Mouse (Mus musculus) MEL (cell line): ENCODE results near the gene Ift81. TPM values are rescaled to one million over a fixed set of nuclear protein-coding genes. Genes with fewer than 3 reads are reported as not detected.

Experiments used
- DNase-seq: peaks from one replicate; pipeline ENCODE4 v3.0.0; 2011; ENCODE audit warnings: low read depth, low spot score
- H3K27ac ChIP-seq: 2 replicates; pipeline ENCODE4 v1.5.1; 2012; ENCODE audit warnings: low read depth, mild to moderate bottlenecking, control low read depth, low read length, moderate library complexity; ENCODE audit not compliant: control insufficient read depth
- H3K27me3 ChIP-seq, 2 experiments: fragments of 150-350 bp in 1 of 2; sonication (generic) in 1 of 2; 2 replicates each; pipeline ENCODE4 v1.6.1; 2012; ENCODE audit warnings: low read length in 2 of 2, mild to moderate bottlenecking in 2 of 2, improper control_type of control experiment in 1 of 2, moderate library complexity in 1 of 2; ENCODE audit not compliant: insufficient read depth in 2 of 2, control insufficient read depth in 1 of 2
- H3K36me3 ChIP-seq, 2 experiments: 2 replicates each; pipeline ENCODE4 v1.6.1; 2012 to 2014; ENCODE audit warnings: low read length in 2 of 2, improper control_type of control experiment in 1 of 2, inconsistent platforms in 1 of 2, mild to moderate bottlenecking in 1 of 2; ENCODE audit not compliant: insufficient read depth in 2 of 2, control insufficient read depth in 1 of 2
- H3K4me1 ChIP-seq, 2 experiments: fragments of 150-350 bp in 1 of 2; sonication (generic) in 1 of 2; 2 replicates each; pipeline ENCODE4 v1.6.1; 2012; ENCODE audit warnings: low read length in 2 of 2, improper control_type of control experiment in 1 of 2, mild to moderate bottlenecking in 1 of 2; ENCODE audit not compliant: insufficient read depth in 2 of 2, control insufficient read depth in 1 of 2
- H3K4me3 ChIP-seq, 2 experiments: fragments of 150-350 bp in 1 of 2; sonication (generic) in 1 of 2; 2 replicates each; pipeline ENCODE4 v1.5.1; 2012; ENCODE audit warnings: low read depth in 2 of 2, low read length in 2 of 2, mild to moderate bottlenecking in 2 of 2, moderate library complexity in 2 of 2, control low read depth in 1 of 2, improper control_type of control experiment in 1 of 2; ENCODE audit not compliant: control insufficient read depth in 1 of 2, insufficient read depth in 1 of 2
- H3K79me2 ChIP-seq: 2 replicates; pipeline ENCODE4 v1.6.1; 2012; ENCODE audit warnings: mild to moderate bottlenecking, low read length, moderate library complexity; ENCODE audit not compliant: control insufficient read depth, poor library complexity, insufficient read depth
- H3K9ac ChIP-seq: 2 replicates; pipeline ENCODE4 v1.6.1; 2012; ENCODE audit warnings: low read depth, mild to moderate bottlenecking, control low read depth, low read length, moderate library complexity; ENCODE audit not compliant: control insufficient read depth, poor library complexity, severe bottlenecking
- H3K9me3 ChIP-seq: fragments of 150-350 bp; sonication (generic); replicated peaks from 2 replicates; pipeline ENCODE4 v1.6.1; 2012; ENCODE audit warnings: mild to moderate bottlenecking, low read length, improper control_type of control experiment, moderate library complexity; ENCODE audit not compliant: insufficient read depth
- CHD1 ChIP-seq: IDR thresholded peaks from 2 replicates; pipeline ENCODE4 v1.6.1; 2012; ENCODE audit warnings: low read depth, mild to moderate bottlenecking, inconsistent platforms, low read length, improper control_type of control experiment
- CHD2 ChIP-seq: IDR thresholded peaks from 2 replicates; pipeline ENCODE4 v1.6.1; 2011; ENCODE audit warnings: low read length, improper control_type of control experiment
- CTCF ChIP-seq, 3 experiments: IDR thresholded peaks in 2 of 3; conservative IDR thresholded peaks in 1 of 3; 2 replicates each; pipeline ENCODE4 v1.5.1; 2011 to 2012; ENCODE audit warnings: low read length in 3 of 3, low read depth in 2 of 3, mild to moderate bottlenecking in 2 of 3, improper control_type of control experiment in 1 of 3, inconsistent platforms in 1 of 3, mixed read lengths in 1 of 3, moderate library complexity in 1 of 3; ENCODE audit not compliant: control insufficient read depth in 1 of 3, insufficient read depth in 1 of 3, poor library complexity in 1 of 3, severe bottlenecking in 1 of 3
- E2F4 ChIP-seq: IDR thresholded peaks from 2 replicates; pipeline ENCODE4 v1.6.1; 2011; ENCODE audit warnings: low read depth, low read length, improper control_type of control experiment, borderline replicate concordance
- ELF1 ChIP-seq: IDR thresholded peaks from 2 replicates; pipeline ENCODE4 v1.6.1; 2014; ENCODE audit warnings: low read depth, mild to moderate bottlenecking, inconsistent platforms, low read length, improper control_type of control experiment, moderate library complexity
- EP300 ChIP-seq, 2 experiments: IDR thresholded peaks; 2 replicates each; pipeline ENCODE4 v1.6.1; 2011; ENCODE audit warnings: improper control_type of control experiment in 2 of 2, low read length in 2 of 2, low read depth in 1 of 2, mild to moderate bottlenecking in 1 of 2
- JUND ChIP-seq: IDR thresholded peaks from 2 replicates; pipeline ENCODE4 v1.6.1; 2011; ENCODE audit warnings: low read depth, mild to moderate bottlenecking, improper control_type of control experiment, low read length
- KAT2A ChIP-seq: conservative IDR thresholded peaks from 2 replicates; pipeline ENCODE4 v1.6.1; 2012; ENCODE audit warnings: low read depth, low read length, improper control_type of control experiment, inconsistent platforms
- MAFK ChIP-seq: IDR thresholded peaks from 2 replicates; pipeline ENCODE4 v1.6.1; 2011; ENCODE audit warnings: low read depth, mild to moderate bottlenecking, low read length, improper control_type of control experiment, borderline replicate concordance
- MEF2A ChIP-seq: IDR thresholded peaks from 2 replicates; pipeline ENCODE4 v1.6.1; 2014; ENCODE audit warnings: low read depth, mild to moderate bottlenecking, inconsistent platforms, low read length, improper control_type of control experiment; ENCODE audit not compliant: poor library complexity, insufficient replicate concordance, severe bottlenecking; ENCODE audit errors: extremely low read depth
- MXI1 ChIP-seq: IDR thresholded peaks from 2 replicates; pipeline ENCODE4 v1.6.1; 2011; ENCODE audit warnings: mild to moderate bottlenecking, low read depth, low read length, improper control_type of control experiment
- MYB ChIP-seq: IDR thresholded peaks from 2 replicates; pipeline ENCODE4 v1.6.1; 2011; ENCODE audit warnings: mild to moderate bottlenecking, low read depth, low read length, improper control_type of control experiment
- MYC ChIP-seq: IDR thresholded peaks from 2 replicates; pipeline ENCODE4 v1.6.1; 2011; ENCODE audit warnings: low read depth, mild to moderate bottlenecking, low read length, improper control_type of control experiment, moderate library complexity
- NRF1 ChIP-seq: IDR thresholded peaks from 2 replicates; pipeline ENCODE4 v1.6.1; 2014; ENCODE audit warnings: low read depth, mild to moderate bottlenecking, inconsistent platforms, low read length, improper control_type of control experiment, moderate library complexity; ENCODE audit not compliant: poor library complexity, insufficient read depth, severe bottlenecking
- RCOR1 ChIP-seq: IDR thresholded peaks from 2 replicates; pipeline ENCODE4 v1.6.1; 2012; ENCODE audit warnings: low read depth, mild to moderate bottlenecking, inconsistent platforms, low read length, improper control_type of control experiment
- TAL1 ChIP-seq: IDR thresholded peaks from 2 replicates; pipeline ENCODE4 v1.6.1; 2012; ENCODE audit warnings: mild to moderate bottlenecking, inconsistent platforms, low read length, moderate library complexity, mixed read lengths
- TBP ChIP-seq: IDR thresholded peaks from 2 replicates; pipeline ENCODE4 v1.8.0; 2011; ENCODE audit warnings: low read depth, low read length, improper control_type of control experiment
- UBTF ChIP-seq: IDR thresholded peaks from 2 replicates; pipeline ENCODE4 v1.6.1; 2012; ENCODE audit warnings: low read depth, mild to moderate bottlenecking, inconsistent platforms, low read length, improper control_type of control experiment, moderate library complexity, borderline replicate concordance; ENCODE audit not compliant: insufficient read depth
- USF1 ChIP-seq: IDR thresholded peaks from 2 replicates; pipeline ENCODE4 v1.6.1; 2014; ENCODE audit warnings: low read depth, mild to moderate bottlenecking, inconsistent platforms, low read length, improper control_type of control experiment, moderate library complexity
- ZC3H11A ChIP-seq: IDR thresholded peaks from 2 replicates; pipeline ENCODE4 v1.6.1; 2012; ENCODE audit warnings: low read depth, mild to moderate bottlenecking, inconsistent platforms, low read length, improper control_type of control experiment
- ZNF384 ChIP-seq: IDR thresholded peaks from 2 replicates; pipeline ENCODE4 v1.6.1; 2012; ENCODE audit warnings: low read depth, mild to moderate bottlenecking, inconsistent platforms, low read length, improper control_type of control experiment
- polyA plus RNA-seq, 2 experiments: library from polyadenylated mRNA; stranded (reverse) in 1 of 2; unstranded in 1 of 2; fragments of >175 nt in 1 of 2; fragments of >200 nt in 1 of 2; gene quantifications; 2 replicates each; pipeline versions ENCODE4 v1.2.1 to v1.2.4; 2012; ENCODE audit warnings: low replicate concordance in 2 of 2, low read depth in 1 of 2; ENCODE audit not compliant: insufficient read length in 2 of 2, insufficient read depth in 1 of 2, missing spikeins in 1 of 2
- total RNA-seq: library from RNA; depleted of rRNA; stranded (reverse); fragments of 300-350 nt; gene quantifications from 2 replicates; pipeline ENCODE4 v1.2.3, GENCODE M21; 2012

The Ift81 gene
- total and polyA plus RNA-seq, 3 experiments: 1.5 to 1.9 TPM; not detected in 1

DNA sequence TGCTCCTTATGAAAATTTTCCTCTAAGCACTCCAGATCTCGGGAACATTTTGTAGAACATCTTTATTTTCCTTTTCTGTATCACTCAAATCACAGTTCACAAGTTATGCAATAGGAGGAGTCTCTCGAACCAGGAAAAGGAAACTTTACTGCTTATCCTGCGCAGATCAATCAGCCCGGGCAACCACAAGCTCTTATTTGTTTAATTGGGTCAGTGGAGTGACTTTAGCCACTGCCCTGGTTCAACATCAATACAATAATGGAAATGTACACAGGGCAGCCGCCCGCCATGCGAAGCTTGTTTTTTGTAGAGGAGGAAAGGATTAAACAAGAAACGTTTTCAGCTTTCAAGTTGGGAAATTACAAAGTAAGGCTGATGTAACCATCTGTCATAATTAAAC, 72.4 kb downstream of the Ift81 start (continued):
- no peak for TF ChIP-seq MAFK
- no peak for TF ChIP-seq CTCF (IDR thresholded peaks at IDR 0.05 in 2 of 3, conservative IDR thresholded peaks at IDR 0.05 in 1 of 3; ENCODE audit: control insufficient read depth in 1 of 3, insufficient read depth in 1 of 3, low read depth in 2 of 3, low read length in 3 of 3, poor library complexity in 1 of 3, severe bottlenecking in 1 of 3)
- no peak for TF ChIP-seq CHD1
- TF ChIP-seq JUND: no peak
- TF ChIP-seq UBTF: no peak

GRCm38 (mm10) chr5:122538077-122538476, 76.2 kb downstream of the Ift81 start:
- H3K9me3 ChIP-seq: no peaks in the 10 kb centered on the region
- TF ChIP-seq ELF1 (no peak), NRF1 (no peak), MXI1 (no peak), CHD1 (no peak), ZC3H11A (no peak), MEF2A (no peak), EP300 (IDR thresholded peaks at IDR 0.05; ENCODE audit: low read depth in 1 of 2, low read length in 2 of 2) (no peak), MYB (no peak), TBP (no peak), RCOR1 (no peak), ZNF384 (no peak), USF1 (no peak), TAL1 (no peak), MYC (no peak)
- no peak overlapping the region for H3K4me3 ChIP-seq
- no peak overlapping the region for H3K27ac ChIP-seq
- no peaks in the 10 kb centered on the region for H3K79me2 ChIP-seq
- H3K9ac ChIP-seq: no peak overlapping the region
- H3K27me3 ChIP-seq: no peaks in the 10 kb centered on the region; a peak in 1 of 4 replicates
- no peak for DNase-seq
- no peaks in the 10 kb centered on the region for H3K36me3 ChIP-seq
- no peaks in the 10 kb centered on the region; a peak in 1 of 4 replicates for H3K4me1 ChIP-seq

DNA sequence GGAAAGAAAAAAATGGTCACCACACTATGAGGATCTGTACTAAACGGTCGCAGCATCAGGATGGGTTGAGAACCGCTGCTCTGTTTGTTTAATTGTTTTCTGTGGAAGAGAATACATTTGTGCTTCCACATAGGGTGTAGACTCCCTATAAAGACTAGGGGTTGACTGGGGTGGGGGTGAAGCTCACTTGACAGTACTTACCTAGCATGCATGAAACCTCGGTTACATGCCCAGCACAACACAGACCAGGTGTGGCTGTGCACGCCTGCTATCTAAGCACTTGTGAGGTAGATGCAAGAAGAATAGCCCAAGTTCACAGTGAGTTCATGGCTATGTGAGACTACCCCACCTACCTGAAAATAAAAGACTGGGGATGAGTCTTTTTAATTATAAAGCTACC, 76.7 kb downstream of the Ift81 start:
- Histone ChIP-seq H3K36me3 (no peaks in the 10 kb centered on the region), H3K27me3 (no peaks in the 10 kb centered on the region; a peak in 1 of 4 replicates), H3K4me3 (no peak overlapping the region), H3K79me2 (no peaks in the 10 kb centered on the region), H3K9me3 (no peaks in the 10 kb centered on the region), H3K4me1 (no peaks in the 10 kb centered on the region; a peak in 1 of 4 replicates), H3K27ac (no peak overlapping the region), H3K9ac (no peak overlapping the region)
- DNase-seq: no peak
- TF ChIP-seq MYB: no peak
- TF ChIP-seq E2F4: no peak
- TF ChIP-seq CHD2: no peak
- no peak for TF ChIP-seq RCOR1
- no peak for TF ChIP-seq CHD1
- TF ChIP-seq TAL1: no peak
- no peak for TF ChIP-seq KAT2A
